Mouse (Mus musculus) C2C12 (cell line): ENCODE data around the gene 1110051M20Rik.

ENCODE experiments used
- CEBPB ChIP-seq: IDR thresholded peaks from one replicate; pipeline ENCODE4 v1.6.1; 2011; ENCODE audit warnings: low read depth, mild to moderate bottlenecking, control low read depth, moderate library complexity
- CTCF ChIP-seq: IDR thresholded peaks from one replicate; pipeline ENCODE4 v1.5.1; 2011; ENCODE audit not compliant: control insufficient read depth, insufficient read depth, insufficient read length
- FOSL1 ChIP-seq: IDR thresholded peaks from one replicate; pipeline ENCODE4 v1.8.0; 2011; ENCODE audit warnings: mild to moderate bottlenecking, low read length; ENCODE audit not compliant: poor library complexity, insufficient read depth, severe bottlenecking
- MAX ChIP-seq: IDR thresholded peaks from one replicate; pipeline ENCODE4 v1.6.1; 2011; ENCODE audit warnings: mild to moderate bottlenecking, control low read depth
- MYOG ChIP-seq: IDR thresholded peaks from one replicate; pipeline ENCODE4 v1.6.1; 2011; ENCODE audit not compliant: control insufficient read depth, insufficient read length; ENCODE audit errors: extremely low read depth
- USF1 ChIP-seq: IDR thresholded peaks from one replicate; pipeline ENCODE4 v1.6.1; 2011; ENCODE audit warnings: low read depth, mild to moderate bottlenecking, control low read depth, moderate library complexity

DNA sequence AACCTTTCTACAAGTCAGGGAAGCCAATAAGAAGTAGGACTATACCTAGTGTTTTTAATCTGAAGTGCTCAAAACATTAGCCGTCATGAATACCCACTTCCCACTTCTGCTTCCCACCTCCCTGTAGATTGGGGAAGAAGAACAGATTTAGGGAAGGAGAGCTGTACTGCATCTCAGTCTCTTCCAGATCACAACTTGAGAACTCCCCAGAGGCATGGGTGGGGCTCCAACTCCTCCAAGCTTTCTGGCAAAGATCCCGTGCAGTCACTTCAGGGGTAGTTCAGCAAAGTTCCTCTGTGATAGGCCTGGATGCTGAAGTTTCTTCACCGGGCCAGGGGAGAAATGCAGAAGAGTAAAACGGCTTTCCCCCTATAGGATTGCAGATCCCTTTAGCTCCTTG lies 109.4 kb downstream of the 1110051M20Rik start:
- TF ChIP-seq CTCF (no peak), CEBPB (no peak), FOSL1 (no peak), USF1 (no peak), MAX (no peak), MYOG (no peak)
